Comparison of ENCODE assay signal across 8 mouse cellular contexts in the genomic region with DNA sequence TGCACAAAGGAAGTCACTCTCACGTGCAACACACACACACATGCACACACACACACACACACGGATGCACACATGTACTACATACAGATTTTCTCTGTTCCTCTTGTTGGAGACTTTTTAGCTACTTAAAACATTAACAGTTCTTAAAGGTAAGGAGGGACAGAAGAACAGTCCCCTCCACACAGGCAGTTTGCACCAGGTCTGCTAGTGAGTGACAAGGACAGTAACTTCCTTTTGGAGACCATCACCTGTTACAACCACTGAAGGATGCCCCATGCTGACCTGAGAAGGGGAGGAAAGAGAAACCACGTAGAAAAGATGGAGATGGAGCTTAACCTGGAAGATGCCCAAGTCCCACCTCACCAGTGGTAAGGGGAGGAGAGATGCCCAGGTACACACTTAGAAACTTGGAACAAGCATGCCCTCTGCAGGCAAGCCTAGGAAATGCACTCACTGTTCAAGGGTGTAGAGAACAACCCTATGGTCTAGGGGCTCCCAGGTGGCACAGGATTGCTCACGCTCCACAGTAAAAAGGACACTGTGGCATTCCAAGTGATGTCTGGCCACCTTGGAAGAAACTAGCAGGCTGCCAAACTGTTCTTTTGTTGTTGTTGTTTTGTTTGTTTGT. TPM values are rescaled to one million over a fixed set of nuclear protein-coding genes. Genes with fewer than 3 reads are reported as not detected.
DNase-seq lines count a peak whose midpoint lies in the region; ATAC-seq and TF ChIP-seq lines count a peak whose summit lies in the region.

No protein-coding gene starts in this region.

- H3K27me3 ChIP-seq in embryonic facial prominence, embryonic 14.5 days (replicated peaks; ENCODE audit: control insufficient read depth, insufficient read depth, low read length) = no peaks in the 10 kb centered on the region

- H3K9me3 ChIP-seq in embryonic facial prominence, embryonic 14.5 days (ENCODE audit: control insufficient read depth, low read length) = no peaks in the 10 kb centered on the region

- no peaks in the 10 kb centered on the region for H3K36me3 ChIP-seq in embryonic facial prominence, embryonic 14.5 days (ENCODE audit: control insufficient read depth, insufficient read depth, low read length)

- H3K4me2 ChIP-seq in embryonic facial prominence, embryonic 14.5 days (ENCODE audit: low read depth, low read length) = no peak overlapping the region

- H3K9ac ChIP-seq in embryonic facial prominence, embryonic 14.5 days (ENCODE audit: low read depth, low read length) = no peak overlapping the region

- 0 out of 2 replicates have a peak, but pooled peaks cover 3% of the 10 kb centered on the region for H3K4me1 ChIP-seq in embryonic facial prominence, embryonic 14.5 days (ENCODE audit: control insufficient read depth, insufficient read depth, low read length)
- no peaks in the 10 kb centered on the region for H3K4me1 ChIP-seq in lung, adult 2 months (ENCODE audit: control insufficient read depth, insufficient read depth, low read length)

- no peak for TF ChIP-seq POLR2A in lung, adult 2 months (IDR thresholded peaks at IDR 0.05; ENCODE audit: borderline replicate concordance, extremely low read depth, low read depth, low read length)

- intact Hi-C loops in heart, postnatal 36 days (cut with DNase I) = loop anchor here (1.0 to 5.0 kb wide), 3 partner anchors 453 to 1110 kb away; no protein-coding TSS in a partner anchor

- peak; percentile 89 for ATAC-seq in CD4-positive, CD25-positive, alpha-beta regulatory T cell, adult 4 months
- ATAC-seq in embryonic facial prominence, embryonic 14.5 days (ENCODE audit: low read depth) = peak; percentile 88

- peak; percentile 81 for TF ChIP-seq CTCF in lung, adult 2 months (IDR thresholded peaks at IDR 0.05; ENCODE audit: insufficient read depth, low read length)

- 60% methylated on average over 4 of the region's 4 CpGs for WGBS in embryonic facial prominence, embryonic 14.5 days
- 55% methylated on average over 4 of the region's 4 CpGs for WGBS in lung, adult 2 months

- no peak overlapping the region for H3K4me3 ChIP-seq in embryonic facial prominence, embryonic 14.5 days (ENCODE audit: low read depth, low read length)
- no peak overlapping the region for H3K4me3 ChIP-seq in lung, adult 2 months (replicated peaks; ENCODE audit: extremely low read depth, low read depth, low read length)

- peak; percentile 64 to 69 for DNase-seq in adrenal gland, postnatal 36 days
- peak; percentile 73 for DNase-seq in embryonic facial prominence, embryonic 14.5 days (ENCODE audit: low spot score)
- peak; percentile 67 to 77 for DNase-seq in heart, postnatal 36 days
- DNase-seq in layer of hippocampus, adult 11-12 months (ENCODE audit: low spot score) = peak; percentile 81
- DNase-seq in lung, adult 2 months = peak; percentile 69
- peak; percentile 29 for DNase-seq in ovary, adult 18-20 months (ENCODE audit: low spot score)
- peak; percentile 87 for DNase-seq in thymus, postnatal 0 days (ENCODE audit: low spot score)

- no peak overlapping the region for H3K27ac ChIP-seq in embryonic facial prominence, embryonic 14.5 days (replicated peaks; ENCODE audit: low read depth, low read length)

RNA-seq across cellular contexts. Expression of a gene that starts 39.2 kb away (rescaled TPM):
- 10 to 100 TPM; 23.0 to 31.9 TPM for polyA plus RNA-seq in CD4-positive, CD25-positive, alpha-beta regulatory T cell, adult 4 months (2017; shearing (Covaris generic))
- 10 to 100 TPM; 15.5 to 16.7 TPM for total RNA-seq in adrenal gland, postnatal 36 days (2021)
- polyA plus RNA-seq in embryonic facial prominence, embryonic 14.5 days (2014; fragmentation: Nextera tagmentation; extraction: Ambion mirVana) = 23.3 and 23.6 TPM in 2 replicates
- total RNA-seq in heart, postnatal 36 days (2021) = 1 to 10 TPM; 8.2 to 8.5 TPM
- polyA plus RNA-seq in lung, adult 2 months (2012; rRNA removed) = 92.8 and 108 TPM in 2 replicates
- polyA plus RNA-seq in thymus, postnatal 0 days (2015; fragmentation: Nextera tagmentation; extraction: Ambion mirVana) = 8.8 and 9.6 TPM in 2 replicates

Comparison
In these comparisons a context has a peak if more than half of its experiments do, and no peak if none do; other contexts are left out.
1. DNase-seq: peak in every context shown above with its lines; median percentile 87 in thymus, postnatal 0 days; 81 in layer of hippocampus, adult 11-12 months; 73 in embryonic facial prominence, embryonic 14.5 days; 72 in heart, postnatal 36 days; 69 in lung, adult 2 months; 66 in adrenal gland, postnatal 36 days; 29 in ovary, adult 18-20 months.